Mouse (Mus musculus): ENCODE data around the gene Ugt1a6b. TPM values are rescaled to one million over a fixed set of nuclear protein-coding genes. Genes with fewer than 3 reads are reported as not detected.
"Not testable (repeated sequence)": the region's sequence is repeated elsewhere in the genome, so short reads cannot be mapped to it uniquely, and the experiment has no call there.

Gene Ugt1a6b
- polyA plus RNA-seq, 1 experiment from 2014 or later, result not detected

DNA sequence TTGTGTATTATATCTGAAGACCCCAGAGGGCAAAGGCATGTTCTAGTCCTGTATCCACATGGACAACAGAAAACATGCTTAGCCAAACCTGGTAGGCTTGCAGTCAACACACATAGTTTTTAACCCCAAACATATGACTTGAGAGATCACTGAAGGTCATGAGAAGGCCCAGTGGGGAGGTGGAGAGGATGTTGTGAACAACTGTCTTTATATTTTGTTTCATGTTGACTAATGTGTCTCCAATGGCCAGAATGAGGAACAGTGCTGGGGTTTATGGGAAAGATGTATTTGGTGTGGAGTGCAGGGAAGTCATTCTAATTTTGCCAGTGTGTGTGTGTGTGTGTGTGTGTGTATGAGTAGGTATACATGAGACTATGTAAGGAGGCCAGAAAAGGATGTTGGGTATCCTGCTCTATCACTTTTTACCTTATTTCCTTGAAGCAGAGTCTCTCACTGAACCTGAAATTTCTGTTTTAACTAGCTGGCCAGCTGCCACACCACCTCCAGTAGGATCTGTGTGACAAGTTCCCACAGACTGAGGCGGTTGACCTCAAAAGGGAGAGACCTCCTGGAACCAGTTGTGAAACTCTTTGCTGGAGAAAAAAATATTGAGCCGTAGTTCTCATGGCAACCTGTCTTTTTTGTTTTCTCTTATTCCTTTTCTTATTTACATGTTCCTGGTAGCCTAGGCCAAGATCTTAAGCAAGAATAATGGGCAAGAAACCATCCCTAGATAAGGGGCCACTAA, 121.2 kb downstream of the Ugt1a6b start:
- H3K27ac ChIP-seq, result no peak overlapping the region
- no peaks in the 10 kb centered on the region for H3K36me3 ChIP-seq
- no peaks in the 10 kb centered on the region for H3K4me1 ChIP-seq
- 64% methylated on average over 2 of the region's 2 CpGs for WGBS
- DNase-seq (ENCODE audit: low spot score), result peak; percentile 80
- peaks cover 40% of the 10 kb centered on the region for H3K9me3 ChIP-seq
- no peaks in the 10 kb centered on the region for H3K27me3 ChIP-seq (ENCODE audit: insufficient read depth, poor library complexity, severe bottlenecking)
- no peak overlapping the region for H3K4me3 ChIP-seq

DNA sequence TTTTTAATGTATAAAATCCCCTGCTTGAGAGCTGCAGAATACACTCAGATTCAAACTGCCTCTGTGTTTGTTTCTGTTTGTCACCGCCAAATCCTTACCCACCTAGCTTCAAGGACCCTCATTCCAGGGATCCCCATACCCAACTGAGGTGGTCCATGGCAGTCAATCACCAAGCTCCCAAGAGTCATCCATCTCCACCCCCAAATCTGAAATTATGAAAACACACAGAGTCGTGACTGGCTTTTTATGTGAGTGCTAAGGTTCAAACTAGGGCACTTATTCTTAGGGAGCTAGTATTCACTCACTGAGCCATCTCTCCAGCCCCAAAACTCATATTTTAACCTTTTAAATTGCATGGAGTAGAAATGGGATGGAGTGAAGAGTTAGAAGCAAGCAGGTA, 122.2 kb downstream of the Ugt1a6b start:
- 33% methylated on average over 2 of the region's 2 CpGs for WGBS
- H3K27ac ChIP-seq; H3K4me1 ChIP-seq; H3K4me3 ChIP-seq; H3K27me3 ChIP-seq (ENCODE audit: insufficient read depth, poor library complexity, severe bottlenecking); H3K36me3 ChIP-seq: not testable (repeated sequence)
- H3K9me3 ChIP-seq, result peaks cover 51% of the 10 kb centered on the region
- DNase-seq (ENCODE audit: low spot score), result peak; percentile 76

DNA sequence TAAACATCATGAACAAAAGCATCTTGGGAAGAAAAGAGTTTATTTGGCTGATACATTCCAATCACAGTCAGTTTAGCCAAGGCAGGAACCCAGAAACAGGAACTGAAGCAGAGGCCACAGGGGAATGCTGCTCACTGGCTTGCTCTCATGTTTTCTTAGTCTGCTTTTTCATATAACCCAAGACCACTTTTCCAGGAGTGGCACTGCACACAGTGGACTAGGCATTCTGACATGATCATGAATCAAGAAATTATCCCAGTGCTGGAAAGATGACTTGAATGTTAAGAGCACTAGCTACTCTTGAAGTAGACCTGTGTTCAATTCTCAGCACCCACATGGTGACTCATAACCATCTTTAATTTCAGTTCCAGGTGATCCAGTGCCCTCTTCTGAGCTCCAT, 122.7 kb downstream of the Ugt1a6b start:
- Histone ChIP-seq H3K27ac (no peak overlapping the region), H3K4me1 (no peaks in the 10 kb centered on the region), H3K4me3 (no peak overlapping the region), H3K27me3 (ENCODE audit: insufficient read depth, poor library complexity, severe bottlenecking) (no peaks in the 10 kb centered on the region), H3K9me3 (peaks cover 55% of the 10 kb centered on the region), H3K36me3 (no peaks in the 10 kb centered on the region)
- DNase-seq (ENCODE audit: low spot score), result peak; percentile 74

DNA sequence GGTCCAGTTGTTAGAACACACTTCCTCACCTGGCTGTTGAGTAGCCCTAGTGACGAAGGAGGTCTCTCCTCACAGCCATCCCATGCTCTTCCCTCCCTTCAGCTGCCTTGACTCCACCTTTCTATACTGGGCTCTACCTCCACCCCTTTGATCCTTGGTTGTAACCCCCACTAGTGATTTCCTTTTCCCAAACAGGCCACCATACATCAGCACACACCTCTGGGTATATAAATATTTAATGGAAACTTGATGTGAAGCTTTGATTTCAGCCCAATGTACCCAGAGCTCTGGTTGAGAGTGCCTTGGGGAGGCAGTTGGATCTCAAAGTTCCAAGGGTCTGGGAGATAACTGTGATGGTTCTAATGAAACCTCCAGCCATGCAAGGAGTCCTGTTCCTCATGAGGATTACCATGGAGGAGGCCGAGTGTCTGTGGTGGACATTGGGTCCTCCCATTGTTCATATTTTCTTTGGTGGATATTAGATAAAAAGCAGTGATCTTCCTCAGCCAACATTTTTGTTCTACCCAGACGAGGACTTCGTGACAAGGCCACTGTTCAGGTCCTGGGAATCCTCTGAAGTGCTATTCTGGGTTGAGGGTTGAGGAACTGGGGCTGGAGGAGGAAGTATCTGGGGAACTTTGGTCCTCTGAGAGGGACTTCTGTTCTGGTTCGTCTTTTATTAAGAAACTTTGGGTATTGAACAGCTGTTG, 123.8 kb downstream of the Ugt1a6b start, which contains the start of gene Mroh2a:
Gene Mroh2a (plus strand): TSS at position 317 of the 710 bp plus-strand sequence.
- DNase-seq (ENCODE audit: low spot score), result peak; percentile 78
- Histone ChIP-seq H3K36me3 (no peaks in the 10 kb centered on the region), H3K9me3 (peaks cover 65% of the 10 kb centered on the region), H3K4me1 (no peaks in the 10 kb centered on the region), H3K27ac (no peak within 1 kb of the TSS), H3K4me3 (no peak within 1 kb of the TSS), H3K27me3 (ENCODE audit: insufficient read depth, poor library complexity, severe bottlenecking) (no peaks in the 10 kb centered on the region)
- 50% methylated on average over 5 of the region's 5 CpGs for WGBS

DNA sequence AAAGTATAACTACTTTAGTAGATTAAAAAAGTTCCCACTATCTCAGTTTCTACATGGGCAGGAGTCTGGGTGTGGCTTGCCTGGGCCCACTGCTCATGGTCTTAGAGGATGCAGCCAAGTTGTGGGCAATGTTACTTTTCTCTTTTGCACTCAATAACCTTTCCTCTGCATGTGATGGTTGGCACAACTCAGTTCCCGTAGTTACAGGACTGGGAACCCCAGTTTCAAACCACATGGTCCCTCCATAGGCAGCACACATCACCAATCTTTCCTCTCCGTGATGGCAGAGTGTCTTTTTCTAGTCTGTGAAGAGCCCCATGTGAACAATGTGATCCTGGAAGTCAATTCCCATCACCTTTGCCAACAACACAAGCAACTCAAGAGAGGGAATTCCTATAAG, 124.4 kb downstream of the Ugt1a6b start:
- WGBS, result 56% methylated on average over 2 of the region's 2 CpGs
- Histone ChIP-seq H3K4me3 (no peak overlapping the region), H3K36me3 (no peaks in the 10 kb centered on the region), H3K9me3 (peaks cover 72% of the 10 kb centered on the region), H3K27ac (no peak overlapping the region), H3K4me1 (no peaks in the 10 kb centered on the region), H3K27me3 (ENCODE audit: insufficient read depth, poor library complexity, severe bottlenecking) (no peaks in the 10 kb centered on the region)
- DNase-seq (ENCODE audit: low spot score), result peak; percentile 78

DNA sequence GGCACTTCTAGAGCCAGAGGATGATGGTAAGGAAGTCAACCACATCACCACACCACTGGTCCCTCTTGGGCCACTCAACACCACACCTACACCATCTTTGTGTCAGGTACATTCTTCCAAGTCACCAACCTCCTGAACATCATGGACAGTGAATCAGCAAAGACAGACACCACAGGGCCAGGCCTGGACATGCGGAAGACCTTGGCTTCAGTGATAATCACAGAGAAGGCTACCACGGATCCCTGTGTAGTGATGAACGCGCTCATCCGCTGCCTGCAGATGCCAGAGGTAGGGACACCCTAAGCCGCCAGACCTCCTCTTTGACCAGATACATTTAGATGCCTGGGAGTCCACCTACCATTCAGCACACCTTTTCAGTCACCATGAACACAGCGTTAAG, 125.1 kb downstream of the Ugt1a6b start:
- Histone ChIP-seq H3K4me3 (no peak overlapping the region), H3K27ac (no peak overlapping the region), H3K9me3 (peaks cover 78% of the 10 kb centered on the region), H3K36me3 (no peaks in the 10 kb centered on the region), H3K4me1 (no peaks in the 10 kb centered on the region), H3K27me3 (ENCODE audit: insufficient read depth, poor library complexity, severe bottlenecking) (no peaks in the 10 kb centered on the region)
- DNase-seq (ENCODE audit: low spot score), result peak; percentile 88
- WGBS, result 64% methylated on average over 7 of the region's 7 CpGs

DNA sequence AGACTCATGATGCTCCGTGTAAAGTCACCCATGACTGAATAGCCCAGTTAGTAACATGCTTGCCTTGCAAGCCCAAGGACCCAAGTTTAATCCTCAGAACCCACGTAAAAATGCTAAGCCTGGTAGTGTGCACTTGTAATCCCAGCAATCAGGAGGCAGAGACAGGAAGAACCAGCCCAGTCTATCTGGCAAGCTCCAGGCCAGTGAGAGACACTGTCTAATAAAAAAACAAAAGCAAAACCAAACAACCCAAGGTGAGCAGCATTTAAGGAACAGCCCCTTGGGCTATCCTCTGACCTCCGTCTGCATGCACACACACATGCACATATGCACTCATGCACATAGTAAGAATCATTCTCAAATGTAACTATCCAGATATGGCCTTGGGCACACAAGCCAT, 126.5 kb downstream of the Ugt1a6b start:
- H3K4me3 ChIP-seq, result no peak overlapping the region
- H3K27ac ChIP-seq, result no peak overlapping the region
- peaks cover 93% of the 10 kb centered on the region for H3K9me3 ChIP-seq
- no peaks in the 10 kb centered on the region for H3K4me1 ChIP-seq
- H3K27me3 ChIP-seq (ENCODE audit: insufficient read depth, poor library complexity, severe bottlenecking), result no peaks in the 10 kb centered on the region
- no peaks in the 10 kb centered on the region for H3K36me3 ChIP-seq
- WGBS, result 73% methylated on average over 3 of the region's 3 CpGs
- DNase-seq (ENCODE audit: low spot score), result no peak

DNA sequence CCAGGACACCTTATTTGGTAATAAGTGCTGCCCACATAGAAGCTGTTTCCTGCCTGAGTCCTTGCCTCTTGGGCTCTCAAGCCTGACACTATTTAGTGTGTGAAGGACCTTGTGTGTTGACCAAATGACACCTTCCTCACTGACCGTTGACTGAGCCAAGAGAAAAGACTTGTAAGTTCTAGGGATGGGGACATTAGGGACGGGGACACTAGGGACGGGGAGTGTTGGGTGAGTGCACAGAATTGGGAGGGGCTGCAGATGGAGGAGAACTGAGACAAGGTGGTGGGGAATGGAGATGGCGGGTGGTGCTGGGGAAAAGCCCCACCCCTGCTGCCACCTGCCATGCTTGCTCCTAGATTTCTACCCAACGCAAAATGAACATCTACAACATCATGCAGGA, 126.9 kb downstream of the Ugt1a6b start:
- DNase-seq (ENCODE audit: low spot score), result no peak
- Histone ChIP-seq H3K4me3 (no peak overlapping the region), H3K27ac (no peak overlapping the region), H3K4me1 (no peaks in the 10 kb centered on the region), H3K9me3 (peaks cover 97% of the 10 kb centered on the region), H3K36me3 (no peaks in the 10 kb centered on the region), H3K27me3 (ENCODE audit: insufficient read depth, poor library complexity, severe bottlenecking) (no peaks in the 10 kb centered on the region)
- 77% methylated on average over 5 of the region's 5 CpGs for WGBS

DNA sequence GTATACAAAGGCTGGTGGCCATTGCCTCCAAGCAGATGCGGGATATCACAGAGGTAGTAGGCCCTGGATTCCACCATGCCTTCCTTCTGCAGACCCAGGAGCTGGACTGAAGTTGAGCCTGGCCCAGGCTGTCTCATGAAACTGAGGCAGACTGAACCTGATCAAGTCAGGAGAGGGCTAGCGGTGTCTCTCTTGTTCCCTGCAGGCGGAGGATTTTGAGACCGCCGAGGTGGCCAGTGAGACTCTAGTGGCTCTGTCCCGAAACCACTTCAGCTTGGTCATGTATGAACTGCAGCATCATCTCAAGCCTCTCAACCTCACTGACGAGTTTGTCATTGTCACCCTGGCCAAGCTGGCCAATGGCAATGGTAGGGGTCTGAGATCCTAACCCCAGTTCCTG, 127.4 kb downstream of the Ugt1a6b start:
- Histone ChIP-seq H3K4me1 (no peaks in the 10 kb centered on the region), H3K4me3 (no peak overlapping the region), H3K9me3 (peaks cover 99% of the 10 kb centered on the region), H3K27ac (no peak overlapping the region), H3K27me3 (ENCODE audit: insufficient read depth, poor library complexity, severe bottlenecking) (no peaks in the 10 kb centered on the region), H3K36me3 (no peaks in the 10 kb centered on the region)
- WGBS, result 70% methylated on average over 7 of the region's 7 CpGs
- no peak for DNase-seq (ENCODE audit: low spot score)

DNA sequence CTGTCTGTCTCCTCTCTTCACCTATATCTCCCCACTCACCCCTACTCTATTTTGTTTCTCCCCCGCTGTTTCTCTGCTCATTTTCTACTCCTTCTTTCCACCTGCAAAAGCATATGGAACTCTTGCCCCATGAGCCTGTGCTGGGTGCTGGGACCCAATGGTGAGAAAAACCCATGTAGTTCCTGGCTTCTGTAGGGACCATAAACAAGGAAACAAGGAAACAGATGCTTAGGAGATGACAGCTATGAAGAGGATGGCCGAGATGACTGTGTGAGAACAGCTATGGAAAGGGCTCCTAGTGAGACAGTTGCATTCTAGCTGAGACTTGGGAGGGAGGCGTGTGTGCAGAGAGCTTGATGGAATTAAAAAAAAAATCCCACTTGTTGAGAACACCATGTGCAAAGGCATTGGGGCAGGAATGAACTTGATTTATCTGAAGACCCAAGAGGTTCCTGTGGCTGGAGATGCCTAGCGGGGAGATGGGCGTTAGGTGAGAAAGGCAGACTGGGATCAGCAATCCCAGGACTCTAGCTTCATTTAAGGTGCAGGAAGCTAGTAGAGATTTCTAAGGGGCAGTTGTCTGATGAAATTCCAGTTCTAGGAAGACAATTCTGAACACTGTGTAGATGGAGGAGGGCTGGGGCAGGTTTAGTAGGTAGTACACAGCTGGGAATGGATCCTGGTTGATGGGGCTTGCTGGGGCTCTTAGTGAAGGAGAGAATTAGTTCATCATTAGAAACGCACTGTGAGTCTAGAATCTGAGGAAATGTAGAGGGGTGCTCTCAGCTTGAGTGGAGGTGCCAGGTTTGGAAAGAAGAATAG, 128.1 kb downstream of the Ugt1a6b start:
- peaks cover 99% of the 10 kb centered on the region for H3K9me3 ChIP-seq
- WGBS, result 73% methylated on average over 6 of the region's 6 CpGs
- no peak overlapping the region for H3K4me3 ChIP-seq
- H3K4me1 ChIP-seq, result no peaks in the 10 kb centered on the region
- no peaks in the 10 kb centered on the region for H3K36me3 ChIP-seq
- DNase-seq (ENCODE audit: low spot score), result no peak
- H3K27ac ChIP-seq, result no peak overlapping the region
- H3K27me3 ChIP-seq (ENCODE audit: insufficient read depth, poor library complexity, severe bottlenecking), result no peaks in the 10 kb centered on the region

DNA sequence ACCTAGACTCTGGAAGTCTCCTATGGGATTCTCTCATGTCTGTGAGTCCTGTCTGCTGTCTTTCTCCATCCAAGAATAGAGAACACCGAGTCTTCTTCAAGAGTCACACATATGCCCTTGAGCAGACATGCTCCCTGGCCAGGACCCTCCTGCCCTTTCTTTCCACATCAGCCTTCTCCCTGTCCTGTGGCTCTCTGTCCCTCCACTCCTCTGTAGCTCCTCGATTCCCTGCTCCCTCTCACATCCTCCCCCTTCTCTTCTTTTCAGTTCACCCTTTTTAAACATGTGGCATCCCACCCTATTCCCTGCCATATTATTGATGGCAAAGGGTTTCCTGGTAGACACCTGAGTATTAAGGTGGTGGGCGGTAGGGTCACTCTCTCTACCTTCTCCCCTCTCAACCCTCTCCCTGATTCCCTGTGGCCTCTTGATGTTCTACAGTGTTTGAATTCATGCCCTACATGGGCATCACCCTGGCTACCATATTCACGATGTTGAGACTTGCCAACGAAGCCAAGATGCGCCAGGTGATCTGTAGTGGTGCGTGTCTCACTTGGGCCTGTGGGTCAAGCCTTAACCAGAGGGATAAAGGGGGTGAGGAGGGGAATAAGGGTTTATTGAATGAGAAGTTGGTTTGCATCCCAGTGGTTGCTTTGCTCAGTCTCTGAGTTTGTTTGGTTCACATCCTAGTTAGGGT, 128.9 kb downstream of the Ugt1a6b start:
- Histone ChIP-seq H3K4me3 (no peak overlapping the region), H3K27me3 (ENCODE audit: insufficient read depth, poor library complexity, severe bottlenecking) (no peaks in the 10 kb centered on the region), H3K36me3 (no peaks in the 10 kb centered on the region), H3K4me1 (no peaks in the 10 kb centered on the region), H3K27ac (no peak overlapping the region), H3K9me3 (peaks cover 96% of the 10 kb centered on the region)
- no peak for DNase-seq (ENCODE audit: low spot score)
- WGBS, result 58% methylated on average over 7 of the region's 7 CpGs

DNA sequence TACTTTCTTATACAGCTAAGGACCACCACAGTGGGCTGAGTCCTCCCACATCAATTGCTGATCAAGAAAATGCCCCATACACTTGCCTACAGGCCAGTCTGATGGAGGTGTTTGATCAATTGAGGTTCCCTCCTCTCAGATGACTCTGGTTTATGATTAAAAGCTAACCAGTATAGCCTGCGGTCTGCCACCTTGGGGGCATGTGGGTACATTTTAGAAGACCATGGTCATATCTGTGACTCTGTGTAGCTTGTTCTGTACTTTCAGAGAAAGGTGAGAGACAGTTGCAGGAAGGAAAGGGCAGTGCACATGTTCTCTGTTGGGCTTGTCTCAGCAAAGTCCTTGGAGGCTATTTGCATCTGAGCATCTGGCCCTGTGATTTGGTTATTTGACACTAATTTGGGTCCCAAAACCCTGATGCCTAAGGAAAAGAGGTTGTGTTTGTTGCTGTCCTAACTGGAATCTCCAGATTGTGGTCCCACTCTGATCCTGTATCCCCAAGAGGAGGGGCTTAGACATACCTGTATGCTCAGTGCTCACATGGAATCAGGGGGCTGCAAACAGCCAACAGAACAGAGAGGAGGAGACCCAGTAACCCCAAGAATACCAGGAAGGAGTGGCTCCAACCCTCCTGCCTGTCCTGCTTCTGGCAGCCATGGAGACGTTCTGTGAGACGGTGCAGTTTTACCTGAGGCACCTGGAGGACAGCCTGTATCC, 129.8 kb downstream of the Ugt1a6b start:
- no peak overlapping the region for H3K27ac ChIP-seq
- no peaks in the 10 kb centered on the region for H3K27me3 ChIP-seq (ENCODE audit: insufficient read depth, poor library complexity, severe bottlenecking)
- H3K9me3 ChIP-seq, result peaks cover 96% of the 10 kb centered on the region
- H3K4me3 ChIP-seq, result no peak overlapping the region
- no peaks in the 10 kb centered on the region for H3K4me1 ChIP-seq
- DNase-seq (ENCODE audit: low spot score), result no peak
- H3K36me3 ChIP-seq, result no peaks in the 10 kb centered on the region
- WGBS, result 52% methylated on average over 3 of the region's 3 CpGs

Measured in heart, embryonic 10.5 days (tissue).